Mouse (Mus musculus) neutrophil, adult 65 days (primary cell): ENCODE measurements around the gene Rnf167. TPM values are rescaled to one million over a fixed set of nuclear protein-coding genes. Genes with fewer than 3 reads are reported as not detected.

Source experiments
- total RNA-seq: library from RNA; stranded (reverse); gene quantifications from 2 replicates; pipeline ENCODE4 v1.2.4, GENCODE M21; 2023

The Rnf167 gene
- 139 and 152 TPM in 2 replicates for total RNA-seq

GRCm38 (mm10) chr11:70646691-70647650, at the start of gene Rnf167, which contains the start of gene Slc25a11:
Gene Rnf167 (plus strand): TSS chr11:70647235.
Gene Slc25a11 (minus strand): TSS chr11:70647479.

GRCm38 (mm10) chr11:70615516-70616093, 31.4 kb upstream of the Rnf167 start, which contains the start of gene 4930544D05Rik:
Gene 4930544D05Rik (plus strand): TSS chr11:70615848.

GRCm38 (mm10) chr11:70619101-70619500, 27.9 kb upstream of the Rnf167 start, which contains the start of gene Chrne:
Gene Chrne (minus strand): TSS chr11:70619216.

GRCm38 (mm10) chr11:70638714-70639278, 8.2 kb upstream of the Rnf167 start, which contains the start of gene Gp1ba:
Gene Gp1ba (plus strand): TSS chr11:70639122.

GRCm38 (mm10) chr11:70654198-70654922, 7.3 kb downstream of the Rnf167 start, which contains the start of gene Pfn1:
Gene Pfn1 (minus strand): TSS chr11:70654644.

GRCm38 (mm10) chr11:70656964-70657363, 9.9 kb downstream of the Rnf167 start, which contains the start of gene Eno3:
Gene Eno3 (plus strand): TSS chr11:70657202.

GRCm38 (mm10) chr11:70668771-70669505, 21.9 kb downstream of the Rnf167 start, which contains the start of gene Spag7:
Gene Spag7 (minus strand): TSS chr11:70669416.

GRCm38 (mm10) chr11:70687601-70688199, 40.7 kb downstream of the Rnf167 start, which contains the start of gene Camta2:
Gene Camta2 (minus strand): TSS chr11:70688105.

GRCm38 (mm10) chr11:70699722-70700556, 52.9 kb downstream of the Rnf167 start, which contains the start of the genes Inca1 and Kif1c:
Gene Inca1 (minus strand): TSS chr11:70700155.
Gene Kif1c (plus strand): TSS chr11:70700548.

Other genes starting within 250 kb of the Rnf167 start
- gene Pelp1, start 237.2 kb upstream of the Rnf167 start, total RNA-seq: 12.0 and 22.1 TPM in 2 replicates
- gene Arrb2, start 214.6 kb upstream of the Rnf167 start, total RNA-seq: 950 and 1,080 TPM in 2 replicates
- 24.7 and 31.8 TPM in 2 replicates for gene Med11, start 195.3 kb upstream of the Rnf167 start, total RNA-seq
- gene Zmynd15, start 187.8 kb upstream of the Rnf167 start, total RNA-seq: 0.61 and 0.66 TPM in 2 replicates
- 2.9 and 7.3 TPM in 2 replicates for gene Cxcl16, start 187.3 kb upstream of the Rnf167 start, total RNA-seq
- gene Tm4sf5, start 142.0 kb upstream of the Rnf167 start, total RNA-seq: not detected in 2 replicates
- gene Vmo1, start 132.6 kb upstream of the Rnf167 start, total RNA-seq: not detected in 2 replicates
- gene Gltpd2, start 128.0 kb upstream of the Rnf167 start, total RNA-seq: not detected in 2 replicates
- gene Psmb6, start 121.9 kb upstream of the Rnf167 start, total RNA-seq: 85.9 and 94.4 TPM in 2 replicates
- gene Gm40193, start 114.3 kb upstream of the Rnf167 start, total RNA-seq: not detected in 2 replicates
- gene Pld2, start 107.2 kb upstream of the Rnf167 start, total RNA-seq: 2.0 and 3.3 TPM in 2 replicates
- gene Mink1, start 84.4 kb upstream of the Rnf167 start, total RNA-seq: 14.2 and 21.9 TPM in 2 replicates
- not detected in 2 replicates for gene 4930544D05Rik, start 31.4 kb upstream of the Rnf167 start, total RNA-seq
- 1.0 TPM in 1 of 2 replicates, not detected in the other for gene Chrne, start 28.0 kb upstream of the Rnf167 start, total RNA-seq
- 0.18 and 0.73 TPM in 2 replicates for gene Gp1ba, start 8.1 kb upstream of the Rnf167 start, total RNA-seq
- gene Slc25a11, start 244 bp downstream of the Rnf167 start, total RNA-seq: 80.8 and 90.9 TPM in 2 replicates
- 1,990 and 2,032 TPM in 2 replicates for gene Pfn1, start 7.4 kb downstream of the Rnf167 start, total RNA-seq
- gene Eno3, start 10.0 kb downstream of the Rnf167 start, total RNA-seq: 4.2 and 6.6 TPM in 2 replicates
- gene Spag7, start 22.2 kb downstream of the Rnf167 start, total RNA-seq: 36.7 and 37.4 TPM in 2 replicates
- gene Camta2, start 40.9 kb downstream of the Rnf167 start, total RNA-seq: 55.4 and 60.4 TPM in 2 replicates
- not detected in 2 replicates for gene Inca1, start 52.9 kb downstream of the Rnf167 start, total RNA-seq
- 30.8 and 43.4 TPM in 2 replicates for gene Kif1c, start 53.3 kb downstream of the Rnf167 start, total RNA-seq
- 0.25 and 0.28 TPM in 2 replicates for gene Zfp3, start 117.0 kb downstream of the Rnf167 start, total RNA-seq
- gene Scimp, start 165.4 kb downstream of the Rnf167 start, total RNA-seq: not detected in 2 replicates
- 10.5 and 15.3 TPM in 2 replicates for gene Rabep1, start 197.5 kb downstream of the Rnf167 start, total RNA-seq